ENCODE assay signal across 8 mouse cellular contexts in the genomic region with DNA sequence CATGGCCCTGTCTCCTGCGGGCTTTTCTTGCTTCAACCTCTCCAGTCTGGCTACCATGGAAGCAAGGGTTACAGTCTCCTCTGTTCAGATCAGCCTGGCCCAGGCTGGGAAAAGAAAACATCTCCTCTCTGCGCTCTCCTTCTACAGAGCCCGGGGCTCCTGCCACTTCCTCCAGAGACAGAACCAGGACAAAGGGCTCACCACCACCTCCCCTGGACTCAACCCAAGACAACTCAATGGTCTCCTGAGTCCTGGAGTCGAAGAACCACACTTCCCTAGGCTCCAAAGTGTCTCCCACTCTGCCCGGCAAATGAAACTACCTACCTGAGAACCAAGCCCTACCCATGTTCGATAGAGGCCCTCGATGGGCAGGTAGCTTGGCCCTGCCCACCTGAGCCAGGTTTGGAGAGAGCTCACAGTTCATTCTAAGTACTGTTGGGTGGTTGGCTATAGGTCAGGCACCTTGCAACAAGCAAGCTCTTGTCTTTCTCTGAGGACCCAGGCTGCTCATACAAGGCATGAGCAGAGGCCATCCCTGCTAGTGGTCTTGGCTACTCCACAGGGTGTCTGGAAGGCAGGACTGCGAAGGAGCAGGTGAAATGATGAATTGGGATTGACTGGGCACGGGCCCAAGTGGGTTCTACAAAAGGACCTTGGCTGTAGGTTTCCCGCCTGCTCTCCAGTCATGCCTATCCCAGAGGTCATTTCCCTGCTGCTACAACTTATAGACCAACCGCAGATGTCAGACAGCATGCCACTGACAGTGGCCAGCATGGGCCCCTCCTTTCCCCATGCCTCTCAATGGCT. TPM values are rescaled to one million over a fixed set of nuclear protein-coding genes. Genes with fewer than 3 reads are reported as not detected.
DNase-seq lines count a peak whose midpoint lies in the region; ATAC-seq and TF ChIP-seq lines count a peak whose summit lies in the region.
"Had no signal": no experiment of that assay in that cellular context is flagged by ENCODE, and none has a peak within 500 bp of the region (broad histone marks: within the 10 kb centered on the region; RNA-seq: fewer than 3 reads in every experiment).

No protein-coding gene starts in this region.

- peaks cover 48% of the 10 kb centered on the region for H3K4me1 ChIP-seq in embryonic facial prominence, embryonic 14.5 days (ENCODE audit: control insufficient read depth, insufficient read depth, low read length)
- H3K4me1 ChIP-seq in hindbrain, embryonic 16.5 days (ENCODE audit: control insufficient read depth, insufficient read depth, low read depth, low read length) = peaks cover 52% of the 10 kb centered on the region
- H3K4me1 ChIP-seq in neural tube, embryonic 12.5 days = peaks cover 53% of the 10 kb centered on the region

- intact Hi-C loops in left cerebral cortex, adult 2 months (cut with DNase I) = no loop called here

- peak overlapping the region; percentile 87 for H3K27ac ChIP-seq in left cerebral cortex, adult 2 months
- H3K27ac ChIP-seq in embryonic facial prominence, embryonic 14.5 days (replicated peaks; ENCODE audit: low read depth, low read length) = peak overlapping the region; percentile 61
- peak overlapping the region; percentile 81 for H3K27ac ChIP-seq in hindbrain, embryonic 16.5 days (ENCODE audit: low read depth, low read length)
- H3K27ac ChIP-seq in neural tube, embryonic 12.5 days = 0 out of 2 replicates have a peak overlapping the region, but pooled peaks have one; percentile 57

- no peak overlapping the region for H3K4me3 ChIP-seq in left cerebral cortex, adult 2 months
- no peak overlapping the region for H3K4me3 ChIP-seq in embryonic facial prominence, embryonic 14.5 days (ENCODE audit: low read depth, low read length)
- H3K4me3 ChIP-seq in hindbrain, embryonic 16.5 days (ENCODE audit: low read length) = no peak overlapping the region
- no peak overlapping the region for H3K4me3 ChIP-seq in neural tube, embryonic 12.5 days

- H3K9ac ChIP-seq in embryonic facial prominence, embryonic 14.5 days (ENCODE audit: low read depth, low read length) = peak overlapping the region; percentile 35; the same call in 1 of the 2 replicates
- no peak overlapping the region for H3K9ac ChIP-seq in hindbrain, embryonic 16.5 days (ENCODE audit: low read depth, low read length)
- no peak overlapping the region for H3K9ac ChIP-seq in neural tube, embryonic 12.5 days

- H3K36me3 ChIP-seq in embryonic facial prominence, embryonic 14.5 days (ENCODE audit: control insufficient read depth, insufficient read depth, low read length) = peaks cover 20% of the 10 kb centered on the region
- no peaks in the 10 kb centered on the region for H3K36me3 ChIP-seq in hindbrain, embryonic 16.5 days (ENCODE audit: control insufficient read depth, insufficient read depth, low read length)
- H3K36me3 ChIP-seq in neural tube, embryonic 12.5 days = peaks cover 2% of the 10 kb centered on the region; the same call in 1 of the 2 replicates

- TF ChIP-seq CTCF in left cerebral cortex, adult 2 months (IDR thresholded peaks at IDR 0.05) = no peak

- no peak for ATAC-seq in embryonic facial prominence, embryonic 14.5 days (ENCODE audit: low read depth)
- no peak for ATAC-seq in hindbrain, embryonic 16.5 days
- ATAC-seq in neural tube, embryonic 12.5 days (ENCODE audit: low FRiP score, low read depth) = no peak

- DNase-seq in left cerebral cortex, adult 2 months (ENCODE audit: extremely low spot score in 1 of 2, low spot score in 2 of 2) = no peak
- no peak for DNase-seq in left cerebral cortex, adult 8-10 months (ENCODE audit: low spot score in 2 of 2)
- no peak for DNase-seq in embryonic facial prominence, embryonic 14.5 days (ENCODE audit: low spot score)
- DNase-seq in embryo, embryonic 11 days = no peak
- no peak for DNase-seq in left cerebral cortex, adult 9 months (ENCODE audit: low spot score in 2 of 2)
- DNase-seq: kidney, postnatal 36 days had no signal

- no peak overlapping the region for H3K4me2 ChIP-seq in embryonic facial prominence, embryonic 14.5 days (ENCODE audit: low read depth, low read length)
- H3K4me2 ChIP-seq in hindbrain, embryonic 16.5 days (ENCODE audit: low read length) = no peak overlapping the region
- H3K4me2 ChIP-seq in neural tube, embryonic 12.5 days (replicated peaks) = no peak overlapping the region

- no peaks in the 10 kb centered on the region for H3K27me3 ChIP-seq in embryonic facial prominence, embryonic 14.5 days (replicated peaks; ENCODE audit: control insufficient read depth, insufficient read depth, low read length)
- 0 out of 2 replicates have a peak, but pooled peaks cover 5% of the 10 kb centered on the region for H3K27me3 ChIP-seq in hindbrain, embryonic 16.5 days (replicated peaks; ENCODE audit: control insufficient read depth, insufficient read depth, low read length)
- peaks cover 42% of the 10 kb centered on the region for H3K27me3 ChIP-seq in neural tube, embryonic 12.5 days (replicated peaks)

- H3K9me3 ChIP-seq in embryonic facial prominence, embryonic 14.5 days (ENCODE audit: control insufficient read depth, low read length) = no peaks in the 10 kb centered on the region
- H3K9me3 ChIP-seq in hindbrain, embryonic 16.5 days (ENCODE audit: control insufficient read depth, low read length) = no peaks in the 10 kb centered on the region
- no peaks in the 10 kb centered on the region for H3K9me3 ChIP-seq in neural tube, embryonic 12.5 days

- WGBS in embryonic facial prominence, embryonic 14.5 days = 60% methylated on average over 11 of the region's 11 CpGs
- WGBS in hindbrain, embryonic 16.5 days = 49% methylated on average over 11 of the region's 11 CpGs
- WGBS in neural tube, embryonic 12.5 days = 70% methylated on average over 11 of the region's 11 CpGs

RNA-seq across cellular contexts. Expression of a gene that starts 8.8 kb away (rescaled TPM):
- total RNA-seq in left cerebral cortex, adult 2 months (2021) = not detected
- total RNA-seq in left cerebral cortex, adult 8-10 months (2022) = under 1 TPM in 1 of 4 experiments, not detected in 3; 0.55 TPM
- 2.0 and 2.7 TPM in 2 replicates for polyA plus RNA-seq in embryonic facial prominence, embryonic 14.5 days (2014; fragmentation: Nextera tagmentation; extraction: Ambion mirVana)
- polyA plus RNA-seq in hindbrain, embryonic 16.5 days (2015; fragmentation: Nextera tagmentation; extraction: Ambion mirVana) = 0.82 and 0.89 TPM in 2 replicates
- 2.5 and 2.6 TPM in 2 replicates for polyA plus RNA-seq in neural tube, embryonic 12.5 days (2016; fragmentation: Nextera tagmentation; extraction: Ambion mirVana)

RNA-seq across cellular contexts. Expression of a gene that starts 30.3 kb away (rescaled TPM):
- total RNA-seq in left cerebral cortex, adult 2 months (2021) = 1 to 10 TPM; 1.6 to 2.6 TPM
- 1 to 10 TPM; 2.2 to 4.5 (median 3.4) TPM for total RNA-seq in left cerebral cortex, adult 8-10 months (2022)
- polyA plus RNA-seq in embryonic facial prominence, embryonic 14.5 days (2014; fragmentation: Nextera tagmentation; extraction: Ambion mirVana) = 5.8 and 6.8 TPM in 2 replicates
- 2.6 and 3.2 TPM in 2 replicates for polyA plus RNA-seq in hindbrain, embryonic 16.5 days (2015; fragmentation: Nextera tagmentation; extraction: Ambion mirVana)
- polyA plus RNA-seq in neural tube, embryonic 12.5 days (2016; fragmentation: Nextera tagmentation; extraction: Ambion mirVana) = 4.4 and 4.5 TPM in 2 replicates

RNA-seq across cellular contexts. Expression of a gene that starts 43.9 kb away (rescaled TPM):
- total RNA-seq in left cerebral cortex, adult 2 months (2021) = 10 to 100 TPM; 95.5 to 96.8 TPM
- 10 to 100 TPM; 88.5 to 97.6 (median 93.9) TPM for total RNA-seq in left cerebral cortex, adult 8-10 months (2022)
- 19.7 and 20.1 TPM in 2 replicates for polyA plus RNA-seq in embryonic facial prominence, embryonic 14.5 days (2014; fragmentation: Nextera tagmentation; extraction: Ambion mirVana)
- polyA plus RNA-seq in hindbrain, embryonic 16.5 days (2015; fragmentation: Nextera tagmentation; extraction: Ambion mirVana) = 12.4 and 15.5 TPM in 2 replicates
- 17.2 and 19.2 TPM in 2 replicates for polyA plus RNA-seq in neural tube, embryonic 12.5 days (2016; fragmentation: Nextera tagmentation; extraction: Ambion mirVana)

RNA-seq across cellular contexts. Expression of a gene that starts 45.5 kb away (rescaled TPM):
- 100 to 1,000 TPM; 108 to 115 TPM for total RNA-seq in left cerebral cortex, adult 2 months (2021)
- 100 to 1,000 TPM; 101 to 105 (median 103) TPM for total RNA-seq in left cerebral cortex, adult 8-10 months (2022)
- polyA plus RNA-seq in embryonic facial prominence, embryonic 14.5 days (2014; fragmentation: Nextera tagmentation; extraction: Ambion mirVana) = 55.8 and 73.2 TPM in 2 replicates
- 66.8 and 71.2 TPM in 2 replicates for polyA plus RNA-seq in hindbrain, embryonic 16.5 days (2015; fragmentation: Nextera tagmentation; extraction: Ambion mirVana)
- polyA plus RNA-seq in neural tube, embryonic 12.5 days (2016; fragmentation: Nextera tagmentation; extraction: Ambion mirVana) = 58.5 and 59.1 TPM in 2 replicates
